Mouse (Mus musculus) liver, embryonic 15.5 days (tissue): ENCODE data around the gene Magi1. TPM values are rescaled to one million over a fixed set of nuclear protein-coding genes. Genes with fewer than 3 reads are reported as not detected.

Experiments
- ATAC-seq: fragments of 200-750 bp; cut with Nextera tagmentation; 2 replicates; pipeline ENCODE4 v1.8.0; 2017; ENCODE audit warnings: moderate number of reproducible peaks, mild to moderate bottlenecking, moderate library complexity; ENCODE audit not compliant: insufficient read depth
- H3K27ac ChIP-seq: fragments of 300-500 bp; sonication (generic); replicated peaks from 2 replicates; pipeline ENCODE4 v1.5.1; 2015; ENCODE audit warnings: mild to moderate bottlenecking, inconsistent platforms
- H3K27me3 ChIP-seq: fragments of 300-500 bp; sonication (generic); 2 replicates; pipeline ENCODE4 v1.6.1; 2015; ENCODE audit warnings: mild to moderate bottlenecking, inconsistent platforms
- H3K36me3 ChIP-seq: fragments of 300-500 bp; sonication (generic); replicated peaks from 2 replicates; pipeline ENCODE4 v1.6.1; 2015; ENCODE audit warnings: moderate library complexity, mild to moderate bottlenecking, inconsistent platforms
- H3K4me1 ChIP-seq: fragments of 300-500 bp; sonication (generic); replicated peaks from 2 replicates; pipeline ENCODE4 v1.6.1; 2015; ENCODE audit warnings: inconsistent platforms
- H3K4me2 ChIP-seq: fragments of 300-500 bp; sonication (generic); 2 replicates; pipeline ENCODE4 v1.6.1; 2015; ENCODE audit warnings: moderate library complexity, mild to moderate bottlenecking, inconsistent platforms
- H3K4me3 ChIP-seq: fragments of 300-500 bp; sonication (generic); replicated peaks from 2 replicates; pipeline ENCODE4 v1.5.1; 2015; ENCODE audit warnings: mild to moderate bottlenecking, inconsistent platforms
- H3K9ac ChIP-seq: fragments of 300-500 bp; sonication (generic); 2 replicates; pipeline ENCODE4 v1.6.1; 2015; ENCODE audit warnings: moderate library complexity, mild to moderate bottlenecking, inconsistent platforms
- H3K9me3 ChIP-seq: fragments of 300-500 bp; sonication (generic); replicated peaks from 2 replicates; pipeline ENCODE4 v1.6.1; 2016; ENCODE audit warnings: inconsistent platforms
- WGBS: fragments of 180-500 bp; shearing (Covaris S2); methylation state at CpG from one replicate; pipeline ENCODE4 v1.1.7; 2015; ENCODE audit warnings: mixed read lengths; ENCODE audit not compliant: insufficient replicate concordance; 5-methylcytosine and 5-hydroxymethylcytosine counted together
- polyA plus RNA-seq: library from polyadenylated mRNA; unstranded; fragments of >200 nt; fragmentation: Nextera tagmentation; extraction: Ambion mirVana; gene quantifications from 2 replicates; pipeline ENCODE4 v1.2.1, GENCODE M21; 2015

Magi1 gene
- polyA plus RNA-seq, 1 experiment from 2014 or later, result 1.1 TPM

- no peak for ATAC-seq
- WGBS, result 48% methylated on average over 11 of the region's 11 CpGs
- Histone ChIP-seq H3K4me1 (peaks cover 4% of the 10 kb centered on the region; the same call in 1 of the 2 replicates), H3K27ac (no peak overlapping the region), H3K9me3 (no peaks in the 10 kb centered on the region), H3K4me3 (no peak overlapping the region), H3K4me2 (no peak overlapping the region), H3K36me3 (no peaks in the 10 kb centered on the region), H3K27me3 (no peaks in the 10 kb centered on the region), H3K9ac (no peak overlapping the region)
Observed at GRCm38 (mm10) chr6:94107401-94108107, 176.2 kb downstream of the Magi1 start.

- Histone ChIP-seq H3K27me3 (no peaks in the 10 kb centered on the region), H3K27ac (no peak overlapping the region), H3K9ac (no peak overlapping the region), H3K4me2 (no peak overlapping the region), H3K4me3 (no peak overlapping the region), H3K4me1 (peaks cover 4% of the 10 kb centered on the region; the same call in 1 of the 2 replicates), H3K9me3 (no peaks in the 10 kb centered on the region), H3K36me3 (no peaks in the 10 kb centered on the region)
- no peak for ATAC-seq
- 71% methylated on average over 3 of the region's 3 CpGs for WGBS
Observed at GRCm38 (mm10) chr6:94103581-94103980, 180.1 kb downstream of the Magi1 start.

- no peaks in the 10 kb centered on the region for H3K27me3 ChIP-seq
- H3K36me3 ChIP-seq, result no peaks in the 10 kb centered on the region
- no peak for ATAC-seq
- H3K27ac ChIP-seq, result no peak overlapping the region
- no peak overlapping the region for H3K9ac ChIP-seq
- no peaks in the 10 kb centered on the region for H3K9me3 ChIP-seq
- WGBS, result 46% methylated on average over 5 of the region's 5 CpGs
- H3K4me3 ChIP-seq, result no peak overlapping the region
- H3K4me2 ChIP-seq, result no peak overlapping the region
- H3K4me1 ChIP-seq, result peaks cover 4% of the 10 kb centered on the region; the same call in 1 of the 2 replicates
Observed at GRCm38 (mm10) chr6:94101256-94101655, 182.5 kb downstream of the Magi1 start.

- H3K4me3 ChIP-seq, result no peak overlapping the region
- no peak overlapping the region for H3K9ac ChIP-seq
- H3K27me3 ChIP-seq, result no peaks in the 10 kb centered on the region
- no peak for ATAC-seq
- no peak overlapping the region for H3K4me2 ChIP-seq
- H3K9me3 ChIP-seq, result no peaks in the 10 kb centered on the region
- peaks cover 11% of the 10 kb centered on the region; the same call in 1 of the 2 replicates for H3K4me1 ChIP-seq
- H3K36me3 ChIP-seq, result no peaks in the 10 kb centered on the region
- WGBS, result 46% methylated on average over 4 of the region's 4 CpGs
- no peak overlapping the region for H3K27ac ChIP-seq
Observed at GRCm38 (mm10) chr6:94094924-94095685, 188.6 kb downstream of the Magi1 start.

DNA sequence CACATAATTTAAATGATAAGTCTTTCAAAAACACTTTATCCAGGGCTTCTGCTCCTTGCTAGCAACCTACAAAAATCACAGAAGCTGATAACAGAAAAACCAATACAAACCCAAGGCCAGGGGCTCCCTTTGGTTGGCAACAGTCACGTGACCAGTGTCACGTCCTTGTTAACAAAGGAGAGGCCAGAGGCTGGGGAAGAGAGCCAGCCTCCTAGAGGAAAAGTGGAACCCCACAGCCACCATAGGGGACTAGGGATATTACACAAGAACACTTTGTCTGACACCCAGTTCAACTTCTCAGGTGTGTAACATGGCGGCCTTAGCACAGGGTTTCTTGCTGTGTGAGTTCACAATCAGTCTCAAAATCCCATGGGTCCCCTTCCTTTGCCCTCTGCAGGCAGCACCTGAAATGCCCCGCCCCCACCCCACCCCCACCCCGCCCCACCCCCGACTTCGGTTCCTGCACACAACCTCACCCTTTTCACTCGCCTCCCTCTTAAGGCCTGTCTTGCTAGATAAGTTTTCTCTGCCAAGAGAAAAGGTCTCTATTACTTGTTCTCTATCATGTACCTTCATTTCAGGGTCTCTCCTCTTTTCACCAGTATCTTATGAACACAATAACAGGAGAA, 190.6 kb downstream of the Magi1 start:
- ATAC-seq, result no peak
- H3K27ac ChIP-seq, result no peak overlapping the region

DNA sequence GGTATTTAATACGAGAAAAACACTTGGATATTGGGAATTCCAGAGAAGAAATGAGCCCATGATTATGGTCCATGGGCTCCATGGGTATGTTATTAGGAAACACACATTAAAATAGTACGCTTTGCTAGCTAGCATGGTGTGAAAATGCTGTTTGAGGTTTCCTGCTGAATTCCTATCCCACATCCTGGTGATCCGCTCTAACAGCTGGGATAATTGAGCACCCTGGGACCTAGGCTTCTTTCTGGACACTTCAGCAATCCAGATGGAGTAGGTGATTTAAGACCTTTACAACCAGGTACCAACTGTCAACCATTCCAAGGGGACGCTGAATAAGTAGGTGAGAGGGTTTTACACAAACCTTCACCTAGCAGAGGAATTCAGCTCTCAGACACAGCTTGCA, 191.2 kb downstream of the Magi1 start:
- Histone ChIP-seq H3K9ac (no peak overlapping the region), H3K36me3 (no peaks in the 10 kb centered on the region), H3K4me2 (no peak overlapping the region), H3K27ac (no peak overlapping the region), H3K4me1 (peaks cover 11% of the 10 kb centered on the region; the same call in 1 of the 2 replicates), H3K9me3 (no peaks in the 10 kb centered on the region), H3K27me3 (no peaks in the 10 kb centered on the region), H3K4me3 (no peak overlapping the region)
- no peak for ATAC-seq
- 55% methylated on average over 4 of the region's 4 CpGs for WGBS

More for the DNA sequence above, 190.6 kb downstream of the Magi1 start:
- no peaks in the 10 kb centered on the region for H3K36me3 ChIP-seq
- H3K9me3 ChIP-seq, result no peaks in the 10 kb centered on the region
- no peak overlapping the region for H3K4me2 ChIP-seq
- H3K4me3 ChIP-seq, result no peak overlapping the region
- H3K27me3 ChIP-seq, result no peaks in the 10 kb centered on the region
- H3K9ac ChIP-seq, result no peak overlapping the region
- WGBS, result 36% methylated on average over 8 of the region's 8 CpGs
- H3K4me1 ChIP-seq, result peaks cover 11% of the 10 kb centered on the region; the same call in 1 of the 2 replicates

- Histone ChIP-seq H3K9ac (no peak overlapping the region), H3K4me3 (no peak overlapping the region), H3K4me1 (no peaks in the 10 kb centered on the region), H3K27ac (no peak overlapping the region), H3K27me3 (no peaks in the 10 kb centered on the region), H3K36me3 (no peaks in the 10 kb centered on the region), H3K9me3 (no peaks in the 10 kb centered on the region), H3K4me2 (no peak overlapping the region)
- WGBS, result 44% methylated on average over 2 of the region's 2 CpGs
- ATAC-seq, result no peak
Observed at GRCm38 (mm10) chr6:94086855-94087254, 196.9 kb downstream of the Magi1 start.

- no peaks in the 10 kb centered on the region for H3K27me3 ChIP-seq
- H3K4me3 ChIP-seq, result no peak overlapping the region
- no peaks in the 10 kb centered on the region for H3K9me3 ChIP-seq
- WGBS, result 57% methylated on average over 5 of the region's 5 CpGs
- no peak overlapping the region for H3K27ac ChIP-seq
- H3K4me2 ChIP-seq, result no peak overlapping the region
- H3K36me3 ChIP-seq, result no peaks in the 10 kb centered on the region
- H3K4me1 ChIP-seq, result no peaks in the 10 kb centered on the region
- no peak overlapping the region for H3K9ac ChIP-seq
- no peak for ATAC-seq
Observed at GRCm38 (mm10) chr6:94084752-94085151, 199.0 kb downstream of the Magi1 start.

DNA sequence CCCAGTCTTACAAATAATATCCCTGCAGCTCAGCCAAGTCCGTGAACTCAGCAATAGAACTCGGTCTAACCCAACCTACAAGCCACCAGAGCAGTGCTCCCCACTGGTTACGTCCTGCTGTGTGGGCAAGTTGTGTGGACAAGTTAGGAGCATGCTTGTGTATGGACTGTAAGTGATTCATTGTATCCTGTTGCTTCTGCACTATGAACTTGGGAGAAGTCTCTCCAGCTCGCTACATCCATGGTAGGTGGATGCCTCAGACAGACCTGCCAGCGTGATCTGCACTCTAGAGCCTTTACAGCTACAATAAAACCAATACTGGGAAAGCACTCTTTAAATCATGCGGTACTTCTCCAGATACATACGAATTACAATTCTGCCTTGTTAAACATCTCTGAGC, 200.3 kb downstream of the Magi1 start:
- Histone ChIP-seq H3K9me3 (no peaks in the 10 kb centered on the region), H3K27me3 (no peaks in the 10 kb centered on the region)
- ATAC-seq, result no peak

DNA sequence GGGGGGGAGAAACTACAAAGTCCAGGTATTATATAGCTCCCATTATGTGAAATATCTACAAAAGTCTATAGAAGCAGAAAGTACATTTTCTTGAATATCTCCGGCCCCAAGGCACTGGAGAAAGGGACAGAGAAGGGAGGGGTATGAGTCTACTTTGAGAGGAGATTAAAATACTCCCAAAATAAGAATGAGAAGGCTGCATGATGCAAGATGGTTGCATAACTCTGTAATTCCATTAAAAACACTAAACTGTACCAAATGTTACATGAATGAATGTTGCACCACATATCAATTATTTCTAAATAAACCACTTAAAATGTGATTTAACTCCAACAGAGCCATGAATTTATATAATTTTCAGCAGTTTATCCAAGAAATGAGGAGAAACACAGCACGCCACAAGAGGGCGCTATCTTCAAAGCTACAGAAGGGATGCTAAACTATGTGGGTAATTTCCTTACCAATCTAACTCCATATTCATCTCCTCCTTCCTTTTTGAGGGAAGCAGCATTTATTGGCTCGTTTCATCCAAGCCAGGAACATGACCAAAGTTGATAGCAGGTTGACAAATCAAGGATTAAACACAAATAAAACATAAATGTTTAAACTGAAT, 202.7 kb downstream of the Magi1 start:
- Histone ChIP-seq H3K4me2 (no peak overlapping the region), H3K36me3 (no peaks in the 10 kb centered on the region), H3K4me1 (no peaks in the 10 kb centered on the region), H3K9ac (no peak overlapping the region), H3K27me3 (no peaks in the 10 kb centered on the region), H3K27ac (no peak overlapping the region), H3K9me3 (no peaks in the 10 kb centered on the region), H3K4me3 (no peak overlapping the region)
- WGBS, result 11% methylated on average over 4 of the region's 4 CpGs
- ATAC-seq, result no peak

More for the DNA sequence above, 200.3 kb downstream of the Magi1 start:
- no peak overlapping the region for H3K4me3 ChIP-seq
- no peaks in the 10 kb centered on the region for H3K4me1 ChIP-seq
- no peak overlapping the region for H3K27ac ChIP-seq
- H3K36me3 ChIP-seq, result no peaks in the 10 kb centered on the region
- no peak overlapping the region for H3K4me2 ChIP-seq
- 74% methylated on average over 7 of the region's 7 CpGs for WGBS
- H3K9ac ChIP-seq, result no peak overlapping the region

DNA sequence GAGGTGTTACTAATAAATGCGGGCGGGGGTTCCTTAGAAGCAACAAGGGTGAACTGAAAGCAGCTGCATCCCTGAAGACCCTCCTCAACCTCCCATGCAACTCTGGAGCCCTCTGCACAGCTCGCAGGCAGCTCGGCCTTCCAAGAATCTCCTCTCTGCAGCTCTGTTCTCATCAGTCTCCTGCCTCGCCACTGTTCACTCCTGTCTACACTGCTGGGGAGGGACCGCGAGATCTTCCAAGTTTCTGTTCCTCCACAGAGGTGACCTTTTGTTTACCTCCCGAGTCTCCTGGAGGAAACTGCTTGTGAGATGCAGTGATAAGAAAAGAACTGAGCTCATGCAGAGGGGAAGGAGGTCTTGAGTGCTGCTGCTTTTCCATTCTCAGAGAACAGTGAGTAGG, 204.8 kb downstream of the Magi1 start:
- Histone ChIP-seq H3K27ac (no peak overlapping the region), H3K4me3 (no peak overlapping the region), H3K9ac (no peak overlapping the region), H3K4me1 (no peaks in the 10 kb centered on the region), H3K27me3 (no peaks in the 10 kb centered on the region), H3K36me3 (no peaks in the 10 kb centered on the region), H3K9me3 (no peaks in the 10 kb centered on the region), H3K4me2 (no peak overlapping the region)
- no peak for ATAC-seq
- 22% methylated on average over 8 of the region's 8 CpGs for WGBS
